Mouse (Mus musculus) embryo, embryonic 10 days (tissue): ENCODE results near the gene Ykt6.
"Not testable (repeated sequence)": the region's sequence is repeated elsewhere in the genome, so short reads cannot be mapped to it uniquely, and the experiment has no call there.

Experiments
- DNase-seq: peaks from one replicate; pipeline ENCODE4 v3.0.0-alpha.2; 2015; ENCODE audit warnings: low spot score

The Ykt6 gene

GRCm38 (mm10) chr11:5994880-5995279 lies 39.4 kb downstream of the Ykt6 start:
- no peak for DNase-seq

- DNase-seq: peak; percentile 89
Observed at GRCm38 (mm10) chr11:5995989-5996388, 40.5 kb downstream of the Ykt6 start.

- DNase-seq: no peak
Observed at GRCm38 (mm10) chr11:5998472-5998871, 43.0 kb downstream of the Ykt6 start.

- DNase-seq: peak; percentile 81
Observed at GRCm38 (mm10) chr11:5999832-6000771, 44.6 kb downstream of the Ykt6 start.

GRCm38 (mm10) chr11:6000961-6001682 lies 45.6 kb downstream of the Ykt6 start:
- DNase-seq: no peak

- DNase-seq: no peak
Observed at GRCm38 (mm10) chr11:6001981-6002649, 46.6 kb downstream of the Ykt6 start.

- DNase-seq: no peak
Observed at GRCm38 (mm10) chr11:6003046-6003639, 47.6 kb downstream of the Ykt6 start.

GRCm38 (mm10) chr11:6005374-6006043 lies 50.0 kb downstream of the Ykt6 start:
- DNase-seq: not testable (repeated sequence)

- not testable (repeated sequence) for DNase-seq
Observed at GRCm38 (mm10) chr11:6006351-6007009, 51.0 kb downstream of the Ykt6 start.

- not testable (repeated sequence) for DNase-seq
Observed at GRCm38 (mm10) chr11:6007010-6007778, 51.7 kb downstream of the Ykt6 start.

- not testable (repeated sequence) for DNase-seq
Observed at GRCm38 (mm10) chr11:6007779-6008128, 52.3 kb downstream of the Ykt6 start.

- DNase-seq: not testable (repeated sequence)
Observed at GRCm38 (mm10) chr11:6010751-6011482, 55.4 kb downstream of the Ykt6 start.

- DNase-seq: no peak
Observed at GRCm38 (mm10) chr11:6011879-6012278, 56.4 kb downstream of the Ykt6 start.

- no peak for DNase-seq
Observed at GRCm38 (mm10) chr11:6013359-6013758, 57.9 kb downstream of the Ykt6 start.

- no peak for DNase-seq
Observed at GRCm38 (mm10) chr11:6015011-6015431, 59.5 kb downstream of the Ykt6 start.

GRCm38 (mm10) chr11:6016368-6016767 lies 60.9 kb downstream of the Ykt6 start:
- DNase-seq: peak; percentile 49

- no peak for DNase-seq
Observed at GRCm38 (mm10) chr11:6016797-6017395, 61.4 kb downstream of the Ykt6 start.
